Mouse (Mus musculus) frontal cortex, adult (tissue): ENCODE data around the gene Bbs7.
A peak's percentile ranks its signal among the peaks of the same experiment; 100 is the strongest.
"Not testable (repeated sequence)": the region's sequence is repeated elsewhere in the genome, so short reads cannot be mapped to it uniquely, and the experiment has no call there.

Experiments
- ATAC-seq: cut with Nextera tagmentation; 2 replicates; pipeline ENCODE4 v1.9.2; 2017; ENCODE audit warnings: mild to moderate bottlenecking, moderate library complexity, mixed read lengths; ENCODE audit not compliant: low TSS enrichment

The Bbs7 gene

DNA sequence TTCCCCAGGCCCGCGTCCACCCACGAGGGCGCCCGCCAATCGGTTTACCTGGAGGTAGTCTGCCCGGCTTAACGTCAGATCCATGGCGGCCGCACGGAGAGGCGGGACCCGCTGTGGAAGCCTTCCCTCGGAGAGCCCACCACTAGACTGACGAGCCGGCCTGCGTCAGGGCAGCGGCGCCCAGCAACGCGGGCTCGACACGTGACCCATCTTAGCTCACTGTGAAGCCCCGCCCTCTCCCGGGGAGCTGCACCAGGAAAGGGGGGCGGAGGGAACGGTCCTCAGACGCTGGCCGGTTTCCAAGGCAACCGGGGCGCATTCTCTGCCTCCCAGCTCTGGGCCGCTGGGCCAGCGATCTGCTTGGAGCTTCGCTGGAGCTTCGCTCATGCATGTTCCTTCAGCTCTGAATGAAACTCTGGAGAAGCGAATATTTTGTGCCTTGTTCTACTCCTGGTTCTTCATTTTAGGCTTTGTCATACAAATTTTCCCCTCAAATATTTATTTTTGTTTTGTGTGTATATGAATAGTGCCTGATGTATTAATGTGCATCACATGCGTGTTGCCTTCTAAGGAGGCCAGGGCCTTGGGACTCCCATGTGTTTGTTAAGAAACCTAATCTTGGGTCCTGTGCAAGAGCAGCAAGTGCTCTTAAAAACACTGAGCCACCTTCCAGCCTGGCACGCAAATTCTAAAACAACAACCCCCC, at the start of gene Bbs7:
Bbs7 (minus strand) TSS at position 276 of the 706 bp plus-strand sequence.
- peak; percentile 96 for ATAC-seq

DNA sequence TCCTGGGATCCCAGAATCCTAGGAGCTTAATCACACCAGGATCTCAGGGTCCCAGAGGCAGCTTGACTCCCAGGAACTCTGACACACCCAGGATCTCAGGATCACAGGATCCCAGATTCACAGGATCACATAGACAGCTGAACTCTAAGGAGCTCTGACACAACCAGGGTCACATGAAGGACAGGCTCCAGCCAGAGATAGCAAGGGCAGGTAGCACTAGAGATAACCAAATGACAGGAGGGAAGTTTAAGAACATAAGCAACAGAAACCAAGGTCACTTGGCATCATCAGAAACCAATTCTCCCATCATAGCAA, 31.9 kb upstream of the Bbs7 start:
- not testable (repeated sequence) for ATAC-seq

DNA sequence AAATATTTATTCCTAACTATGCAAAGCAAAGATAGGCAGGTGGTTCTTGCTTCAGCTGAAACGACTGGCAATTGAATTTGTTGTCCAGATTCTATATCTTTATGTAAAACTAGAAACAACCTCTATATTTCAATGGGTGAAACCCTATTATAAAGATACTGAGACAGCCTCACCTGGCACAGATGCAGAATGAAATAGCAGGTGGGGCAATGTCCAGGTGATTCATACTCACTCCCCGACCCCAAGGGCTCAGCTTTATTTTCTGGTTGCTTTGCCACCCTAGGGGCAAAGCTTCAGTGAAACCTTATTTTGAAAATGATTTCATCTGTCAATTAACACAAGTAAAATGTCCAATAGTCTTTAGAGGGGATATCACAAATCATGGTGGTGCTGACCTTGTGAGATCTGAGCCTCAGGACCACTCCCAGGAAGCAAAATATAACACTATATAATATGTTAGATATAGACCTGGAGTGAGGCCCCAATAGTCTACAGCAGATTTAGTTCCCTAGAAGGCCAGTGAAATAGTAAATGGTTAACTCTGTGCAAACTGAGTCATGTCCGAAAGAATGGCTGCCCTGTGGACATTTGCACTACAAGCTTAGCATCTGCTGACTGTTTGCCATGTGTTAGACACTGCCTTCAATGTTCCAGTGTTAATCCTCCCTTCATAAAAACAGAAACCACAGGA, 31.4 kb upstream of the Bbs7 start:
- no peak for ATAC-seq

DNA sequence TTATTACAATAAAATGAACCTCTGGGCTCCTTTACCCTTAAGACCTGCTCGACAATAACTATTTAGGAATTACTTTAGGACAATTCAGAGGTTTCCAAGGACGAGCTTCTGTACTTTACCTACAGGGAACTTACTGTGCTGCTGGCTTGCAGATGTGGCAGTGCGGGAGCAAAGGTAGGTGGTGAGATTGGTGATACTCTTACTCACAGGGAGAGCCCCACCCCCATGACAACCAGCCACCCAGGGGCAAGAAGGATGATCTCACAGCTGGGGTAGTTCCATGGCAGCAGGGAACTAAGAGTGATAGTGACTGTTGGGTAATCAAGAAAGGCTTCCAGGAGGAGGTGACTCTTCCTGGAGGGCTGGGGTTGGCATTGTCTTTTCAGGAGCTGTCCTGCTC, 30.1 kb upstream of the Bbs7 start:
- ATAC-seq = 0 out of 2 replicates have a peak, but pooled peaks have one; percentile 5

DNA sequence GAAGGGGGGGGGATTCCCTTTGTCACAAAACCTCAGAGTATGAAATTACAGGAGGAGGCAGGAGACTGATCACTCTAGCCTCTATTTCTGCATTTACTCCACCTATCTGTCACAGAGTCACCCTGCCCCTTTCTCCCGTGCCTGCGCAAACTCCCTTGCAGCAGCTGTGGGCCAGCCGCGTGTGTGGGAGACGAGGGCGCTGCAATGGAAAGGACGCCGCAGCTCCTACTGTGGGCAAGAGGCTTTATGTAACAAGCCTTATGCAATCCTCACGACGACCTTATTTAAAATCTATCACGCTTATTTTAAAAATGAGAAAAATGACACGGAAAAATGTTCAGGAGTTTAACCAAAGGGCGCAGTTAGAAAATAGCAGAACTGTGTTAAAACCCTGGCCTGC, 29.5 kb upstream of the Bbs7 start:
- peak; percentile 97 for ATAC-seq

DNA sequence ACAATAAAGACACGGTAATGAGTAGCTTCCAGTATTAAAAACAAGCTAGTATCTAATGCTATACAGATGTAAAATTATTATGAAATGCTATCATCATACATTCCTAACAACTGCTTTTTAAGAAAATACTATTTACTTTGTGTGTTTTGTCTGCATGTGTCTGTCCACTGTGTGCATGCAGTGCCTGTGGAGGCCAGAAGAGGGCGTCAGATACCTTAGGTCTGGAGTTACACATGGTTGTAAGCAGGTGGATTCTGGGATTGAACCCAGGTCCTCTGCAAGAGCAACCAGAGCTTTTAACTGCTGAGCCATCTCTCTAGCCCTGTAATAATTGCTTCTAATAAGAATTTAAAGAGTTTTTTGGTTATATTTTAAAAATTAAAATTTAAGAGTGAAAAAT, 27.5 kb upstream of the Bbs7 start:
- no peak for ATAC-seq

DNA sequence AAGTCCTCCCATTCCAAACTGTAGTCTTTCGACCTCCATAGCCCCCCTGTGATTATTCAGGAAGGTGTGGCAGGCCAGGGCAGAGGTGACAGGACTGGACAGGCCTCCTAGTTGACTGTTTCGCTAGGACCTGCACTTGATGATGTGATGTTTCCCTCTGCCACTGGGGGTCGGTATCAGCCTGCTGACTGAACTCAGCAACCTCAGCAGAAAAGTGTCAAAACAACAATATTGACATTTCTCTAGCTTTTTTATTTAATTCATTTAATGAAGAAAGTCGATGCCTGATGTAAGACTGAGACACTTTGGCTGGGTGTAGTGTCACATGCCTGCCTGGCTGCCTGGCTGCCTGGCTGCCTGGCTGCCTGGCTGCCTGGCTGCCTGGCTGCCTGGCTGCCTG, 22.2 kb upstream of the Bbs7 start:
- ATAC-seq = peak; percentile 92

DNA sequence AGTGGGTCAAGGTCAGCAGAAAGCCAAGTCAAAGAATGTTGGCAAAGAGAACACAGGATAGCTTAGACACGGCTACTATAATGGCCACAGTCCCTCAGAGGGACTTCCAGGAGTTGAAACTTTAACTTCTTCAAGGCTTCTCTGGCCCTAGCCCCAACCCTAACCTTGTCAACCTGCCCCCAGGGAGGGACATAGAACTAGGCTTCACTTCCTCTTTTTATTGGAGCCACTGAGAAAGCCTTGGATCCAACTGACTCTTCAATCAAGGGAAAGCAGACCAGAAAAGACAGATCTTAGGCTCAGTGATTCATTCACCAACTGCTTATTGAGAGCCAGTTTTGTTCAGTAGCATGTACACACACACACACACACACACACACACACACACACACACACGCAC, 13.5 kb upstream of the Bbs7 start:
- no peak for ATAC-seq

DNA sequence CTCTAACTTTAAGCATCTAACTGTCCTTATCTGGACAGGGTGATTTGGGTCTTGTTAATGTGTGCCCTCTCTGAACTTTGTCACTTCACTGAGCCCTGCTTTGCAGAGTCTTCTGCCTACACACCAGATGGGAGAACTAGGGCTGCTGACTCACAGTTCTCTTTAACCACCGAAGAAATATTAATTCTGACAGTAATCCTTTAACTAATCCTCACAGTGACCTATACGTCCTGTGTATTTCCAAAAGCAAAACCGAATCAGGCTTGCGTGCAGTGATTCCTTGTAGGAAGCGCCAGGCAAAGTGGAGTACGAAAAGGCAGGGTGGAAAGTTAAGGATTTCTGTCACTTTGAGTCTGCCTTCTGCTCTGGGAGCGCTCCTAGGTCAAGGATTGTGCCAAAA, 4.9 kb upstream of the Bbs7 start:
- no peak for ATAC-seq

DNA sequence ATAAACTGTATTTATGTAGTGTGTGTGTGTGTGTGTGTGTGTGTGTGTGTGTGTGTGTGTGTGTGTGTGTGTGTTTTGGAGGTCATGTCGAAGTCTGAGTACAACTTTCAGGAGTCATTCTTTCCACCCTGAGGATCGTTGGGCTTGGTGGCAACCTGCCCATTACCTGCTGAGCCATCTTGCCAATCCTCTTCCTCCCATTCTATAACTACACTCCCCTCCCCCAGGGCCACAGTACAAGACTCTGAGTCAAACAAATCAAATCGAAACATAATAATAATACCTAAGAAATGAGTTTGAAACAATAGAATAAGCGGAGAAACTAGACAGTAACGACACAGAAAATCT, 605 bp upstream of the Bbs7 start:
- no peak for ATAC-seq

DNA sequence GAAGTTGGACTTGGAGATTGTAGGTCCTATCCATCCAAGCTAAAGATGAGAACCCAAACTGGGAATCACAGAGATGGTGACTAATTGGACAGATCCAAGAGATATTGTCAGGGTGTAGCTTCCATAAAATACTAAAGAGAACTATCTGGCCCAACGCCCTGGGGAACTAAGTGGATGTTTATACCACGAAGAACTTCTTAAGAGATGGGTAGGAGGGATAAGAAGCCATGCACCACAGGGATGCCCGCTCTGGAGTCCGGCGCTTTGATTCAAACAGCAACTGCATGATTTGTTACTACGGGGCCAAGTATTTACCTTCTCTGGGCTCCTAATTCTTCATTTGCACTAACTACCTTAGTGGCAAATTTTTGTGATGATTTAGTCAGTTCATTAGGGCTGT, 590 bp downstream of the Bbs7 start:
- peak; percentile 62 for ATAC-seq

DNA sequence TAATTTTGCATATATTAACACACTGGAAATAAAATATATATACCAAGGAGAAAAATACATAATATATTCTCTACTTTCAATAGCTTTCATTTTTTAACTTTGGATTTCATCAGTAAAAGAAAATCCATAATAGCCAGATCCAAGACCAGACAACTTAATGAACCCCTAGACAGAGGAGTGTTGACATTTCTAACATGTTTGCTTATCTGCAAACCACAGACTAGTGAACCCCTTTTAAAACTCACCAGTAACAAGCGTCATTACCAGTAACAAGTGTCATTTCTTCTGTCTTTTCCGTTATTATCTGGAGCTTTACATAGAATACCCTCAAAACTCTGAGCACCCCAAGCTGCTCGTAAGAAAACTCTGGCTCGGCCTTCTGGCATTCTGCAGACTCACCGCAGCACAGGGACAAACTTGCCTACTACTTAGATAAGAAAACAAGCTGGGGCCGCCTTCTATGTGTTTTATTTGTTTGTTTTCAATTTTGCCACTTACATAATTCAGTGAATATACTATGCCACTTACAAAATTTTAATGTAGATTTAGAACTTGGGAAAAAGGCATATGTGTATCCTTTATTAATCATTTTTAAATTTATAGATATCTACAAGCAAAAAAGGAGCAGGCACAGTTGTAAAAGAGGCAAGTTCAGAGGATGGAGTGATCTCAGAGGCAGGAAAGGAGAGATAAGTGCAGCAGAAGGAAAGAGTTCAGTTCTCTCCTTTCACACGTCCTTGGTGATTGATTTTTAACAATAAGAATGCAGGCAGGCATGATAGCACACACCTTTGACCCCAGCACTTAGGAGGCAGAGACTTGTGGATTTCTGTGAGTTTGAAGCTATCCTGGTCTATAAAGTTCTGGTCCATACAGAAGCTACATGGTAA, 7.1 kb downstream of the Bbs7 start:
- no peak for ATAC-seq

DNA sequence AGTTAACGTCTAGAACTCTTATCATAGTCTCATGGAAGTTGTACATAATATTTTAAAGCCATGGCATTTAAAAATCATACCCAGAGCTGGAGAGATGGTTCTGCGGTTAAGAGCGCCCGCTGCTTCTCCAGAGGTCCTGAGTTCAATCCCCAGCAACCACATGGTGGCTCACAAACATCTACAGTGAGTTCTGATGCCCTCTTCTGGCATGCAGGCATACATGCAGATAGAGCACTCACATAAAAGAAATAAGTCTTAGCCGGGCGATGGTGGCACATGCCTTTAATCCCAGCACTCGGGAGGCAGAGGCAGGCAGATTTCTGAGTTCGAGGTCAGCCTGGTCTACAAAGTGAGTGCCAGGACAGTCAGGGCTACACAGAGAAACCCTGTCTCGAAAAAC, 13.5 kb downstream of the Bbs7 start:
- ATAC-seq = not testable (repeated sequence)

DNA sequence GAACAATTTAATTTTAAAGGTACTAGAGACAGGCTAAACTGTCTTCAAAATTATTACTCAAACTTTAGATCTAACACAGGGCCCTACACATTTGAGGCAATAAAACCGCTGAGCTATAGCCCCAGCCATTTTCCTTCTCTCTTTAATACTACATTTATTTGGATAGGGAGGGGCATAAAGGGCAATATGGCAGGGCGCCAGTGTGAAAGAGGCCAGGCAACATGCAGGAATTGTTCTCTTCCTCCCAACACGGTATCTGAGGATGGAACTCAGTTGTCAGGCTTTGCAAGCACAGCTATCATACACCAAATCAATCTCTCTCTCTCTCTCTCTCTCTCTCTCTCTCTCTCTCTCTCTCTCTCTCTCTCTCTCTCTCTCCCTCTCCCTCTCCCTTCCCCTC, 14.5 kb downstream of the Bbs7 start:
- no peak for ATAC-seq

DNA sequence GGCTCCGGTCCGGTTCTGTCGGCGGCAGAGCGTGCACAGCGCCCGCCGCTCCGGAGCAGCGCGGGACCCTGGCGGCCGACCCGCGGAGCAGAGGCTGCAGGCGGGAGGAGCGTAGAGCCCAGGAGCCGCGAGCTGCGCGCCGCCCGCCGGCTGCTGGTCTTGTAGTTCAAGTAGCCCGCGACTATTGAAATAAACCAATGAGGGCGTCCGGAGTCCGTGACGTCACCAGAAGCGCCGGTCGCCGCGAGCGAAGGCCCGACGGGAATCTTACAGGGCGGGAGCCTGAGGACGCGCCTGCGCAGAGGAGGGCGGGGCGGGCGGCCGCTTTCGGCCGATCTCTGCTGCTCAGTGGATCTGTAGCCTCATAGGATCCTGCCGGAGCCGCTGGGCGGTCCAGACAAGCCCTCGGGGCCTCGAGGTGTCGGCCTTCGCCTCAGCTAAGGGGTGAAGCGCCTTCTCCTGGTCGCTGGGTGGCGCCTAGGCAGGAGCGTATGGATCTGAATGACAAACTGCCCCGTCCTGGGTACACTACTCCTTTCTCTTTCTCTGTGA, 41.4 kb downstream of the Bbs7 start, which contains the start of gene Ccna2:
Ccna2 (minus strand) TSS at position 324 of the 552 bp plus-strand sequence.
- peak; percentile 98 for ATAC-seq

DNA sequence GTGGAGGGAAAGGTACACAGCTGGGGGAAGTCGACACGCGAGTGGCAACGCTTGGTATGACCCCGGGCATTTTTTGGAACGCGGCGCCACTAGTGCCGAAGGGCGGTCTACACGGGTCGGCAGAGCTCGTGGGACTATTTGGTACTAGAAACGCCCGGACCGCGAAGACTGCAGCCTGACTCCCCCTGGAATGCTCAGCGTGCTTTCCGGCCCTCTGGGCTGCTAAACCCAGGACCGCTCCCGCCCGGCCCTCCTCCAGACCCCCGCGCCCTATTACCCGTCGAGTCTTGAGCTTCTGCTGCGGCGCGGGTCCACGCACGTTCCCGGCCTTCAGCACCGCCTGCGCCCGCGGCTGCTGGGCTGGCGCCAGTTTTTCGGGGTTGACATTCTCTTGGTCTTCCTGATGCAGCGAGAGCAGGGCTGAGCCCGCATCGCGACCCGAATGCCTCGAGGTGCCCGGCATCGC, 41.9 kb downstream of the Bbs7 start:
- no peak; the same call in 1 of the 2 replicates for ATAC-seq

DNA sequence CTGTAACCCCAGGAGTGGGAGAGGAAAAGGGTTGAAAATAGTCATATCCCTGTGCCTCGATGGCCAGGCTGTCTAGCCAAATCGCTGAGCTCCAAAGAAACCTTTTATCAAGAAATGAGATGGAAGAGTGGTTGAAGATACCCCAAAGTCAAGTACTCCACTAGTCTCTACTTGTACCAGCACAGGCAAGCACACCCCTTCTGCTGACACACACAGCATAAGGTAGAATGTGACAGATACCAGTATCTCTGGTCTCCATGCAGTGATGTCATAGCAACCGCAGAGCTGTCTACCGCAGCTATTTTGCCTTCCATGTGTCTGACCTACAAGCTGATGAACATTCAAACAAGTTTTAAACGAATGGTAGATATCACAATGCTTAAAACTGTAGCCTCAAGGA, 43.4 kb downstream of the Bbs7 start:
- no peak for ATAC-seq

DNA sequence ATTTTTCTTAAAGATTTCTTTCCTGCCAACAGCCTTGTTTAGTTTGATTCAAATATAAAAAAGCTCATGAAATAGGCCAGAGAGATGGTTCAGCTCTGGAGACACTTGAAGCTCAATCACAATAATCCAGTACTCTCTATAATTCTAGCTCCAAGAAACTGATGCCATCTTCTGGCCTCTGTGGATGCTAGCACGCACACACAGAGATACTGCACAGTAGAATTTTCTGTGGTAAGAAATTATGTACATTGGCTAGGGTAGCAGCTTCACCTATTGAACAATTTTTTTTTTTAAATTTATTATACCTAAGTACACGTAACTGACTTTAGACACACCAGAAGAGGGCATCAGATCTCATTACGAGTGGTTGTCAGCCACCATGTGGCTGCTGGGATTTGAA, 49.6 kb downstream of the Bbs7 start:
- no peak for ATAC-seq

DNA sequence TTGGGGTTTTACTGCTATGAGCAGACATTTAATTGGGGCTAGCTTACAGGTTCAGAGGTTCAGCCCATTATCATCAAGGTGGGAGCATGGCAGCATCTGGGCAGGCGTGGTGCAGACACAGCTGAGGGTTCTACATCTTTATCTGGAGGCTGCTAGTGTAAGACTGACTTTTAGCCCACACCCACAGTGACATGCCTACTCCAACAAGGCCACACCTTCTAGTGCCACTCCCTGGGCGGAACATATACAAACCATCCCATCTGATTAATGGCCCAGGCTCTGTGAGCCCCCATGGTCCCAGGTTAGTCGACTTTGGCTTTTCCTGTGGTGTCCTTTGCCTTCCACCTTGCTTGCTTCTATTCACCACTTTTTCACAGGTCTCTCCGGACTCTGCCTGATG, 53.7 kb downstream of the Bbs7 start:
- ATAC-seq = no peak

DNA sequence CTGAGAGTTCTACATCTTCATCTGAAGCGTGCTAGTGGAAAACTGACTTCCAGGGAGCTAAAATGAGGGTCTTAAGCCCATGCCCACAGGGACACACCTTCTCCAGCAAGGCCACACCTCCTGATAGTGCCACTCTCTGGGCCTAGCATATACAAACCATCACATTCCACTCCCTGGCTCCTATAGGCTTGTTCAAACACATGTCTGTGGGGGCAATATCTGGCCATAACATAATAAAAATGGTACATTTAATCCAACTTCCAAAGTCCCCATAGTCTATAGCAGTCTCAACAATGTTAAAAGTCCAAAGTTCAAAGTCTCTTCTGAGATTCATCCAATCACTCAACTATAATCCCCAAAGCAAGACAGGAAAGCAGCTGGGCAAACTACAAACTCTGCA, 55.7 kb downstream of the Bbs7 start:
- no peak for ATAC-seq

DNA sequence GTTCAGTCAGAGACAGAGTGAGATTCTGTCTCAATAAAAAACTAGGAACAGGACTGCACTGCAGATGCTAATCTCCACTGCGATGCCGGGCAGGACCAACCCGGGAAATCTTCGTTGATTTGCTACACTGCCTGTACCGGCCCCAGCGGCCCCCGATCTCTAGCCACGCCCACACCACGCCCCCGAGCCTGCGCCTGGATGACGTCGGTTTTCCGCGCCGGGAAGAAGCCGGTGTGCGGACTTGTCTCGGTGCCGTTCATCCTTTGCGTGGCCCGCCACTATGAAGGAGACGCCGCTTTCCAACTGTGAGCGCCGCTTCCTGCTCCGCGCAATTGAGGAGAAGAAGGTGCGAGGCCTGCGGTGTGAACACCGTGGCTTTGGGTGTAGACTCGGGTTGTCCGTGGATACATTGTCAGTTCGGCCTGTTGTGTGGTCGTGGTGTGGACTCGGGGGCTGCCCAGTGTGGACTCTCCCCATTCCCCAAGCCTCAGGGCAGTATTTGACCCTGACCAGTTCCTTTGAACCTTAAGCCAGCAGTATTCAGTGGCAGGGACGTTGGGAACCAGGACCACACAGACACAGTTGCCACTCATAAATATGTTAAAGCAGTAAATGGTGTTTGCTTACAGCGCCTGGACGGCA, 60.8 kb downstream of the Bbs7 start, which contains the start of gene Exosc9:
Exosc9 (plus strand) TSS at position 201 of the 642 bp plus-strand sequence.
- peak; percentile 84 for ATAC-seq
